9 mouse cellular contexts compared by ENCODE assay signal in genomic region chr12:98347550-98348318, GRCm38 (mm10).
DNase-seq lines count a peak whose midpoint lies in the region; ATAC-seq and TF ChIP-seq lines count a peak whose summit lies in the region.
"Had no signal": no experiment of that assay in that cellular context is flagged by ENCODE, and none has a peak within 500 bp of the region (broad histone marks: within the 10 kb centered on the region; RNA-seq: fewer than 3 reads in every experiment).

No protein-coding gene starts in this region.

- WGBS in intestine, postnatal 0 days = 71% methylated on average over 13 of the region's 13 CpGs
- WGBS in intestine, embryonic 15.5 days = 73% methylated on average over 13 of the region's 13 CpGs

- no peak for TF ChIP-seq POLR2A in MEL (IDR thresholded peaks at IDR 0.05; ENCODE audit: control insufficient read depth in 1 of 2, insufficient read depth in 1 of 2, low read depth in 1 of 2, low read length in 2 of 2, poor library complexity in 1 of 2)

- H3K27ac ChIP-seq in intestine, postnatal 0 days (ENCODE audit: low read depth, low read length) = no peak overlapping the region
- H3K27ac ChIP-seq in intestine, embryonic 15.5 days = no peak overlapping the region
- H3K27ac ChIP-seq in MEL (ENCODE audit: control insufficient read depth, low read depth, low read length) = no peak overlapping the region

- H3K9me3 ChIP-seq in intestine, postnatal 0 days (ENCODE audit: control insufficient read depth) = no peaks in the 10 kb centered on the region
- no peaks in the 10 kb centered on the region for H3K9me3 ChIP-seq in intestine, embryonic 15.5 days
- no peaks in the 10 kb centered on the region for H3K9me3 ChIP-seq in MEL (replicated peaks; ENCODE audit: insufficient read depth, low read length)

- no peak overlapping the region for H3K4me2 ChIP-seq in intestine, postnatal 0 days (replicated peaks; ENCODE audit: low read depth)
- H3K4me2 ChIP-seq in intestine, embryonic 15.5 days (replicated peaks) = no peak overlapping the region

- TF ChIP-seq CTCF in intestine, postnatal 0 days (IDR thresholded peaks at IDR 0.05; ENCODE audit: low read depth) = peak; percentile 74
- peak in 2 of 3 experiments; percentile 11 to 13; a peak in 1 of 6 replicates for TF ChIP-seq CTCF in MEL (IDR thresholded peaks at IDR 0.05 in 2 of 3, conservative IDR thresholded peaks at IDR 0.05 in 1 of 3; ENCODE audit: control insufficient read depth in 1 of 3, insufficient read depth in 1 of 3, low read depth in 2 of 3, low read length in 3 of 3, poor library complexity in 1 of 3, severe bottlenecking in 1 of 3)

- peak; percentile 74 for DNase-seq in 416B (ENCODE audit: low read depth)
- peak; percentile 6 for DNase-seq in MEL (ENCODE audit: low read depth, low spot score)
- peak; percentile 74 to 82 for DNase-seq in cerebellum, postnatal 10 days
- DNase-seq in layer of hippocampus, adult 18-20 months (ENCODE audit: low spot score in 2 of 2) = peak; percentile 48 to 87
- DNase-seq in retina, embryonic 14.5 days (ENCODE audit: low spot score) = peak; percentile 74
- DNase-seq in urinary bladder, postnatal 4 days (ENCODE audit: low spot score in 2 of 2) = no peak

- no peak for ATAC-seq in intestine, postnatal 0 days
- ATAC-seq in intestine, embryonic 15.5 days = no peak

- no peaks in the 10 kb centered on the region for H3K27me3 ChIP-seq in intestine, postnatal 0 days (replicated peaks; ENCODE audit: control insufficient read depth, insufficient read depth, low read length)
- no peaks in the 10 kb centered on the region for H3K27me3 ChIP-seq in intestine, embryonic 15.5 days (replicated peaks)
- H3K27me3 ChIP-seq in MEL (ENCODE audit: control insufficient read depth in 1 of 2, insufficient read depth in 2 of 2, low read length in 2 of 2) = no peaks in the 10 kb centered on the region

- H3K4me3 ChIP-seq in intestine, postnatal 0 days (ENCODE audit: low read depth, low read length) = no peak overlapping the region
- H3K4me3 ChIP-seq in intestine, embryonic 15.5 days (replicated peaks) = no peak overlapping the region
- H3K4me3 ChIP-seq in MEL (ENCODE audit: control insufficient read depth in 1 of 2, insufficient read depth in 1 of 2, low read depth in 2 of 2, low read length in 2 of 2) = no peak overlapping the region
- H3K4me3 ChIP-seq: erythroblast, embryonic 14.5 days had no signal

- no peak for TF ChIP-seq RAD21 in MEL (IDR thresholded peaks at IDR 0.05; ENCODE audit: low read depth, low read length)

- TF ChIP-seq EP300 in MEL (IDR thresholded peaks at IDR 0.05; ENCODE audit: low read depth in 1 of 2, low read length in 2 of 2) = no peak

- H3K9ac ChIP-seq in intestine, postnatal 0 days (ENCODE audit: low read depth, low read length) = no peak overlapping the region
- H3K9ac ChIP-seq in intestine, embryonic 15.5 days = no peak overlapping the region
- H3K9ac ChIP-seq in MEL (ENCODE audit: control insufficient read depth, low read depth, low read length, poor library complexity, severe bottlenecking) = no peak overlapping the region

- no peaks in the 10 kb centered on the region for H3K79me2 ChIP-seq in MEL (ENCODE audit: control insufficient read depth, insufficient read depth, low read length, poor library complexity)

- H3K4me1 ChIP-seq in intestine, postnatal 0 days (replicated peaks; ENCODE audit: control insufficient read depth, insufficient read depth, low read length) = no peaks in the 10 kb centered on the region
- H3K4me1 ChIP-seq in intestine, embryonic 15.5 days (replicated peaks) = no peaks in the 10 kb centered on the region
- H3K4me1 ChIP-seq in MEL (ENCODE audit: control insufficient read depth in 1 of 2, insufficient read depth in 2 of 2, low read length in 2 of 2) = no peaks in the 10 kb centered on the region

- no peaks in the 10 kb centered on the region for H3K36me3 ChIP-seq in intestine, postnatal 0 days (ENCODE audit: control insufficient read depth, insufficient read depth)
- H3K36me3 ChIP-seq in intestine, embryonic 15.5 days = no peaks in the 10 kb centered on the region
- no peaks in the 10 kb centered on the region for H3K36me3 ChIP-seq in MEL (ENCODE audit: control insufficient read depth in 1 of 2, insufficient read depth in 2 of 2, low read length in 2 of 2)

TF ChIP-seq in MEL, 35 proteins besides CTCF, POLR2A, EP300 and RAD21:
- TF ChIP-seq GABPA (IDR thresholded peaks at IDR 0.05; ENCODE audit: low read depth, low read length) = no peak
- no peak for TF ChIP-seq ZMIZ1 (IDR thresholded peaks at IDR 0.05; ENCODE audit: low read depth, low read length)
- TF ChIP-seq POLR2AphosphoS2 (IDR thresholded peaks at IDR 0.05; ENCODE audit: low read length) = no peak
- TF ChIP-seq CHD2 (IDR thresholded peaks at IDR 0.05; ENCODE audit: low read length) = no peak
- TF ChIP-seq TBP (IDR thresholded peaks at IDR 0.05; ENCODE audit: low read depth, low read length) = no peak
- TF ChIP-seq ELF1 (IDR thresholded peaks at IDR 0.05; ENCODE audit: low read depth, low read length) = no peak
- TF ChIP-seq USF2 (IDR thresholded peaks at IDR 0.05; ENCODE audit: borderline replicate concordance in 1 of 2, insufficient read depth in 1 of 2, low read depth in 1 of 2, low read length in 2 of 2) = no peak
- no peak for TF ChIP-seq ZKSCAN1 (IDR thresholded peaks at IDR 0.05; ENCODE audit: low read depth, low read length)
- TF ChIP-seq NELFE (IDR thresholded peaks at IDR 0.05; ENCODE audit: low read depth, low read length) = no peak
- TF ChIP-seq MAX (IDR thresholded peaks at IDR 0.05; ENCODE audit: low read length) = no peak
- TF ChIP-seq TAL1 (IDR thresholded peaks at IDR 0.05; ENCODE audit: low read length) = no peak
- TF ChIP-seq MYB (IDR thresholded peaks at IDR 0.05; ENCODE audit: low read depth, low read length) = no peak
- TF ChIP-seq BHLHE40 (IDR thresholded peaks at IDR 0.05; ENCODE audit: borderline replicate concordance, low read depth, low read length) = no peak
- no peak for TF ChIP-seq GATA1 (IDR thresholded peaks at IDR 0.05; ENCODE audit: low read depth, low read length)

Comparison
In these comparisons a context has a peak if more than half of its experiments do, and no peak if none do; other contexts are left out.
1. DNase-seq: peak in 416B (single experiment), MEL (single experiment), cerebellum, postnatal 10 days (2 of 2), layer of hippocampus, adult 18-20 months (2 of 2) and retina, embryonic 14.5 days (single experiment); none in urinary bladder, postnatal 4 days (0 of 2).